ENCODE assay signal across 9 mouse cellular contexts in genomic region chr16:78156138-78156875, GRCm38 (mm10).
A peak's percentile ranks its signal among the peaks of the same experiment; 100 is the strongest.
DNase-seq lines count a peak whose midpoint lies in the region; ATAC-seq and TF ChIP-seq lines count a peak whose summit lies in the region.
"Had no signal": no experiment of that assay in that cellular context is flagged by ENCODE, and none has a peak within 500 bp of the region (broad histone marks: within the 10 kb centered on the region; RNA-seq: fewer than 3 reads in every experiment).

No protein-coding gene starts in this region.

- H3K36me3 ChIP-seq in liver, postnatal 0 days (replicated peaks; ENCODE audit: insufficient read depth, low read length) = no peaks in the 10 kb centered on the region
- no peaks in the 10 kb centered on the region for H3K36me3 ChIP-seq in liver, embryonic 11.5 days (ENCODE audit: control insufficient read depth, insufficient read depth, low read length)
- H3K36me3 ChIP-seq: limb, embryonic 13.5 days had no signal

- TF ChIP-seq EP300 in liver, postnatal 0 days (IDR thresholded peaks at IDR 0.05; ENCODE audit: low read depth) = no peak

- H3K4me1 ChIP-seq in liver, postnatal 0 days (ENCODE audit: insufficient read depth) = no peaks in the 10 kb centered on the region
- H3K4me1 ChIP-seq in liver, embryonic 11.5 days (replicated peaks; ENCODE audit: control insufficient read depth, insufficient read depth, low read length) = no peaks in the 10 kb centered on the region
- H3K4me1 ChIP-seq in cortical plate, adult 2 months (ENCODE audit: control insufficient read depth, insufficient read depth, low read length) = no peaks in the 10 kb centered on the region

- DNase-seq in liver, postnatal 0 days = no peak
- no peak for DNase-seq in liver, embryonic 11.5 days (ENCODE audit: low spot score)
- DNase-seq in gastrocnemius, postnatal 14 days = peak; percentile 49
- DNase-seq in kidney, postnatal 4 days = peak; percentile 38 to 54
- peak; percentile 48 for DNase-seq in mesoderm, embryonic 11.5 days (ENCODE audit: low read depth, low spot score)
- peak; percentile 84 for DNase-seq in telencephalon, adult 2 months (ENCODE audit: low read depth, low spot score)
- DNase-seq in thymus, postnatal 4 days = no peak

- H3K27ac ChIP-seq in liver, postnatal 0 days (ENCODE audit: low read depth) = no peak overlapping the region
- no peak overlapping the region for H3K27ac ChIP-seq in liver, embryonic 11.5 days (ENCODE audit: low read depth, low read length)
- H3K27ac ChIP-seq in cortical plate, adult 2 months (ENCODE audit: insufficient read depth, low read length) = no peak overlapping the region
- H3K27ac ChIP-seq: limb, embryonic 13.5 days had no signal

- H3K9me3 ChIP-seq in liver, postnatal 0 days (ENCODE audit: low read length) = no peaks in the 10 kb centered on the region
- no peaks in the 10 kb centered on the region for H3K9me3 ChIP-seq in liver, embryonic 11.5 days (ENCODE audit: control insufficient read depth, low read length)
- H3K9me3 ChIP-seq: limb, embryonic 13.5 days had no signal

- no peak for ATAC-seq in liver, postnatal 0 days
- ATAC-seq in liver, embryonic 11.5 days (replicated peaks; ENCODE audit: low FRiP score) = no peak

- no peak overlapping the region for H3K9ac ChIP-seq in liver, postnatal 0 days (replicated peaks)
- no peak overlapping the region for H3K9ac ChIP-seq in liver, embryonic 11.5 days (ENCODE audit: low read depth, low read length)
- H3K9ac ChIP-seq: limb, embryonic 13.5 days had no signal

- no peak for TF ChIP-seq POLR2A in cortical plate, adult 2 months (IDR thresholded peaks at IDR 0.05; ENCODE audit: extremely low read depth, insufficient read depth, low read length)

- no peak overlapping the region for H3K4me3 ChIP-seq in liver, postnatal 0 days (ENCODE audit: low read depth, low read length)
- no peak overlapping the region for H3K4me3 ChIP-seq in liver, embryonic 11.5 days (ENCODE audit: low read depth, low read length)
- 0 out of 2 replicates have a peak overlapping the region, but pooled peaks have one; percentile 8 for H3K4me3 ChIP-seq in cortical plate, adult 2 months (ENCODE audit: insufficient read depth, low read length)
- H3K4me3 ChIP-seq: limb, embryonic 13.5 days had no signal

- TF ChIP-seq CTCF in liver, postnatal 0 days (IDR thresholded peaks at IDR 0.05; ENCODE audit: low read depth) = peak; percentile 42
- peak; percentile 47 for TF ChIP-seq CTCF in cortical plate, adult 2 months (IDR thresholded peaks at IDR 0.05; ENCODE audit: extremely low read depth, insufficient read depth, low read length)

- intact Hi-C loops in gastrocnemius, postnatal 14 days (cut with DNase I; ENCODE audit: low total_unique reads) = loop anchor here (10.0 kb wide), 1 partner anchor 622 kb away; no protein-coding TSS in a partner anchor

- no peaks in the 10 kb centered on the region for H3K27me3 ChIP-seq in liver, postnatal 0 days (ENCODE audit: insufficient read depth, low read length)
- H3K27me3 ChIP-seq in liver, embryonic 11.5 days (replicated peaks; ENCODE audit: control insufficient read depth, insufficient read depth, low read length) = no peaks in the 10 kb centered on the region
- H3K27me3 ChIP-seq: limb, embryonic 13.5 days had no signal

- H3K4me2 ChIP-seq in liver, postnatal 0 days (ENCODE audit: low read depth, low read length) = no peak overlapping the region
- H3K4me2 ChIP-seq in liver, embryonic 11.5 days = no peak overlapping the region
- H3K4me2 ChIP-seq: limb, embryonic 13.5 days had no signal

- 52% methylated on average over 7 of the region's 7 CpGs for WGBS in liver, postnatal 0 days (ENCODE audit: insufficient replicate concordance)
- WGBS in liver, embryonic 11.5 days = 57% methylated on average over 7 of the region's 7 CpGs

Comparison
In these comparisons a context has a peak if more than half of its experiments do, and no peak if none do; other contexts are left out.
1. DNase-seq: peak in gastrocnemius, postnatal 14 days (single experiment), kidney, postnatal 4 days (2 of 2), mesoderm, embryonic 11.5 days (single experiment) and telencephalon, adult 2 months (single experiment); none in liver, postnatal 0 days (single experiment), liver, embryonic 11.5 days (single experiment) and thymus, postnatal 4 days (single experiment).